Mouse (Mus musculus) lung, embryonic 14.5 days (tissue): Measurements from ENCODE around the gene Tdrd5. TPM values are rescaled to one million over a fixed set of nuclear protein-coding genes. Genes with fewer than 3 reads are reported as not detected.

Experiments
- ATAC-seq: fragments of 200-750 bp; cut with Nextera tagmentation; 2 replicates; pipeline ENCODE4 v1.8.0; 2017; ENCODE audit warnings: mild to moderate bottlenecking, moderate TSS enrichment, moderate library complexity; ENCODE audit not compliant: insufficient read depth
- DNase-seq: peaks from one replicate; pipeline ENCODE4 v3.0.0-alpha.2; 2015
- H3K27ac ChIP-seq: fragments of 300-500 bp; sonication (generic); 2 replicates; pipeline ENCODE4 v1.5.1; 2014; ENCODE audit warnings: low read depth, mild to moderate bottlenecking, moderate library complexity
- H3K27me3 ChIP-seq: fragments of 300-500 bp; sonication (generic); 2 replicates; pipeline ENCODE4 v1.6.1; 2014; ENCODE audit warnings: low read length, control low read depth; ENCODE audit not compliant: insufficient read depth
- H3K36me3 ChIP-seq: fragments of 300-500 bp; sonication (generic); 2 replicates; pipeline ENCODE4 v1.6.1; 2014; ENCODE audit warnings: control low read depth; ENCODE audit not compliant: insufficient read depth
- H3K4me1 ChIP-seq: fragments of 300-500 bp; sonication (generic); 2 replicates; pipeline ENCODE4 v1.6.1; 2014; ENCODE audit warnings: antibody characterized with exemption, control low read depth; ENCODE audit not compliant: insufficient read depth
- H3K4me2 ChIP-seq: fragments of 300-500 bp; sonication (generic); 2 replicates; pipeline ENCODE4 v1.6.1; 2014; ENCODE audit warnings: mild to moderate bottlenecking
- H3K4me3 ChIP-seq: fragments of 300-500 bp; sonication (generic); 2 replicates; pipeline ENCODE4 v1.5.1; 2014; ENCODE audit warnings: low read depth, low read length
- H3K9ac ChIP-seq: fragments of 300-500 bp; sonication (generic); 2 replicates; pipeline ENCODE4 v1.6.1; 2014
- H3K9me3 ChIP-seq: fragments of 300-500 bp; sonication (generic); 2 replicates; pipeline ENCODE4 v1.6.1; 2016; ENCODE audit warnings: low read depth, low read length, control low read depth
- CTCF ChIP-seq: IDR thresholded peaks from 2 replicates; pipeline ENCODE4 v1.5.1; 2016; ENCODE audit warnings: antibody characterized with exemption, low read depth
- WGBS: fragments of 180-500 bp; shearing (Covaris S2); extraction: QIAGEN DNeasy Blood & Tissue Kit; methylation state at CpG from one replicate; pipeline ENCODE4 v1.1.7; 2014; 5-methylcytosine and 5-hydroxymethylcytosine counted together
- polyA plus RNA-seq: library from polyadenylated mRNA; unstranded; fragments of >200 nt; fragmentation: Nextera tagmentation; extraction: Ambion mirVana; gene quantifications from 2 replicates; pipeline ENCODE4 v1.2.1, GENCODE M21; 2014

Gene Tdrd5
- polyA plus RNA-seq, 1 experiment from 2014 or later = 1.4 TPM

DNA sequence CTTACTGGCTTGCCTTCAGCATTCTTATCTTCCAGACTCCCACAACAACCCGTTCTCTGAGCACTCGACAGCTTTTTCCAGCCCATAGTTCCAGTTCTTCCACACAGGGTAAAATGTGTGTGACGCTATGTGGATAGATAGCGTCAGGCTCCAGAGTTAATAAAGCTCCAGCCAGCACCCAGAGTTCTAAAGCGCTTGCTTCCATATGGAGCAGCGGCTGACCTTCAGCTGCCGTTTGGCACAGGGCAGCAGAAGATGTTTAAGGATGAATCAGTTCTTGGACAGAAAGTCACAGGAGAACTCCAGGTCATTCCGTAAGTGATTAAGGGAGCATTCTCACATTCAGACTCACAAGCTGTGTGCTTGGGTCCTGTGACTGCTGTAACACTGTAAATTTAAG, 85.5 kb downstream of the Tdrd5 start:
- ATAC-seq (no peak), DNase-seq (peak; percentile 34)
- WGBS = 43% methylated on average over 8 of the region's 8 CpGs
- peaks cover 13% of the 10 kb centered on the region for H3K4me1 ChIP-seq
- TF ChIP-seq CTCF = no peak
- no peak overlapping the region for H3K9ac ChIP-seq
- no peak overlapping the region for H3K4me2 ChIP-seq
- no peak overlapping the region for H3K4me3 ChIP-seq
- no peaks in the 10 kb centered on the region for H3K27me3 ChIP-seq
- H3K27ac ChIP-seq = no peak overlapping the region
- H3K36me3 ChIP-seq = no peaks in the 10 kb centered on the region
- no peaks in the 10 kb centered on the region for H3K9me3 ChIP-seq

DNA sequence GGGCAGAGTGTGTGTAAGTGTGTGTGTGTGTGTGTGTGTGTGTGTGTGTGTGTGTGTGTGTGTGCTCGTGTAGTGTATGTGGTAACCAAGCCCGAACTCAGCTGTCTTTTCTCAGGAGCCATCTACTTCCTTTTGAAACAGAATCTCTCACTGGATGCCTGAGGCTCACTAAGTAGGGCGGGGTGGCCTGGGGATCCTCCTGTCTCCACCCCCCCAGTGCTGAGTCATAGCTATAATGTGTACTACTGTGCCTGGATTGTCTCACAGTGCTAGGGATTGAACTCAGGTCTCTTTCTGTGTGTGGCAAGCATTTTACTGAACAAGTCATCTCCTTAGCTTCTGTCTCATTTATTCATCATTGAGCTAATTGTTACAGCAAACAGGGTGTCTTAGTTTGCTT, 86.1 kb downstream of the Tdrd5 start:
- no peak for TF ChIP-seq CTCF
- ATAC-seq = peak; percentile 67
- H3K4me2 ChIP-seq = no peak overlapping the region

GRCm38 (mm10) chr1:156216249-156216648, 87.2 kb downstream of the Tdrd5 start:
- no peak overlapping the region for H3K4me3 ChIP-seq
- no peaks in the 10 kb centered on the region for H3K27me3 ChIP-seq
- TF ChIP-seq CTCF = no peak
- no peak overlapping the region for H3K9ac ChIP-seq
- no peak overlapping the region for H3K27ac ChIP-seq
- H3K4me2 ChIP-seq = no peak overlapping the region
- H3K4me1 ChIP-seq = 0 out of 2 replicates have a peak, but pooled peaks cover 3% of the 10 kb centered on the region
- WGBS = 70% methylated on average over 4 of the region's 4 CpGs
- H3K9me3 ChIP-seq = no peaks in the 10 kb centered on the region
- H3K36me3 ChIP-seq = no peaks in the 10 kb centered on the region
- DNase-seq = no peak
- no peak for ATAC-seq

More for the DNA sequence above, 86.1 kb downstream of the Tdrd5 start:
- WGBS = 52% methylated on average over 3 of the region's 3 CpGs
- Histone ChIP-seq H3K9ac (no peak overlapping the region), H3K4me1 (peaks cover 8% of the 10 kb centered on the region), H3K4me3 (no peak overlapping the region), H3K36me3 (no peaks in the 10 kb centered on the region), H3K27me3 (no peaks in the 10 kb centered on the region), H3K9me3 (no peaks in the 10 kb centered on the region), H3K27ac (no peak overlapping the region)
- peak; percentile 34 for DNase-seq

GRCm38 (mm10) chr1:156214651-156215050, 88.8 kb downstream of the Tdrd5 start:
- DNase-seq (no peak), ATAC-seq (no peak)
- H3K36me3 ChIP-seq = no peaks in the 10 kb centered on the region
- no peaks in the 10 kb centered on the region for H3K27me3 ChIP-seq
- no peak overlapping the region for H3K4me2 ChIP-seq
- 75% methylated on average over 8 of the region's 8 CpGs for WGBS
- no peaks in the 10 kb centered on the region for H3K9me3 ChIP-seq
- H3K4me1 ChIP-seq = 0 out of 2 replicates have a peak, but pooled peaks cover 3% of the 10 kb centered on the region
- H3K9ac ChIP-seq = no peak overlapping the region
- no peak overlapping the region for H3K27ac ChIP-seq
- H3K4me3 ChIP-seq = no peak overlapping the region
- TF ChIP-seq CTCF = no peak

- ATAC-seq (peak; percentile 48), DNase-seq (no peak)
- Histone ChIP-seq H3K27me3 (no peaks in the 10 kb centered on the region), H3K9ac (no peak overlapping the region), H3K9me3 (no peaks in the 10 kb centered on the region), H3K27ac (no peak overlapping the region), H3K4me2 (no peak overlapping the region), H3K4me1 (0 out of 2 replicates have a peak, but pooled peaks cover 3% of the 10 kb centered on the region), H3K36me3 (no peaks in the 10 kb centered on the region), H3K4me3 (no peak overlapping the region)
- WGBS = 83% methylated on average over 5 of the region's 5 CpGs
- TF ChIP-seq CTCF = no peak
Observed at GRCm38 (mm10) chr1:156212923-156213322, 90.5 kb downstream of the Tdrd5 start.

DNA sequence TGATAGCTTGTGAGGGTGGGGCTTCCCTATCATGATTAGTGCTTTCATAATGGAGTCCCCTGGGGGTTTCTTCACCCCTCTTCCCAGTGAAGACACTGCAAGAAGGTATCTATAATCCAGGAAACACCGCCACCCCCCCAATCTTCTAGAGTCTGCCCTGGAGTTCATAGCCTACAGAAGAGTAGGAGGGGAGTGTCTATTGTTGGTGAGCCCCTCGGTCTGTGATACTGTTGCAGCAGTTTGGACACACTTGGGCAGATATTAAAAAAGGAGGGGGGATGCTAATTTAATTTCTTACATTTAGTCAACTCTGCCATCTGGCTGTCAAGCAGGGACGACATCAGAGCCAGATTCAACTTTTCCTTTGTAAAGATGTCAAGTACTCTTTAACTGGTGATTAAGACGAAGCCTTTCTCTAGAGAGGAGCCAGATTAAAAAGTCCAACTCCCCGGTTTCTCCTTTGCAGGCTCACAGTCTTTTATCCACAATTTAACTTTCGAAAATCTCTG, 91.6 kb downstream of the Tdrd5 start:
- DNase-seq (no peak), ATAC-seq (no peak)
- H3K4me2 ChIP-seq = no peak overlapping the region
- H3K36me3 ChIP-seq = no peaks in the 10 kb centered on the region
- no peak overlapping the region for H3K27ac ChIP-seq
- TF ChIP-seq CTCF = no peak
- no peaks in the 10 kb centered on the region for H3K9me3 ChIP-seq
- WGBS = 43% methylated on average over 6 of the region's 6 CpGs
- H3K9ac ChIP-seq = no peak overlapping the region
- no peak overlapping the region for H3K4me3 ChIP-seq
- H3K27me3 ChIP-seq = peaks cover 7% of the 10 kb centered on the region
- H3K4me1 ChIP-seq = no peaks in the 10 kb centered on the region

Other genes with a start within 250 kb of the Tdrd5 start
- 1.0 and 1.2 TPM in 2 replicates for gene Fam163a, start 98.6 kb downstream of the Tdrd5 start, polyA plus RNA-seq
- not detected in 2 replicates for gene Nphs2, start 7.1 kb upstream of the Tdrd5 start, polyA plus RNA-seq
- 926 and 939 TPM in 2 replicates for gene Gm2000, start 62.4 kb upstream of the Tdrd5 start, polyA plus RNA-seq
- 0.12 and 0.50 TPM in 2 replicates for gene Axdnd1, start 117.5 kb upstream of the Tdrd5 start, polyA plus RNA-seq
- gene Soat1, start 170.7 kb upstream of the Tdrd5 start, polyA plus RNA-seq = 36.8 and 37.7 TPM in 2 replicates
- gene Gm10031, start 220.3 kb upstream of the Tdrd5 start, polyA plus RNA-seq = 0.42 and 0.85 TPM in 2 replicates